Mouse (Mus musculus): ENCODE results near the gene Vax2.

Gene Vax2

DNA sequence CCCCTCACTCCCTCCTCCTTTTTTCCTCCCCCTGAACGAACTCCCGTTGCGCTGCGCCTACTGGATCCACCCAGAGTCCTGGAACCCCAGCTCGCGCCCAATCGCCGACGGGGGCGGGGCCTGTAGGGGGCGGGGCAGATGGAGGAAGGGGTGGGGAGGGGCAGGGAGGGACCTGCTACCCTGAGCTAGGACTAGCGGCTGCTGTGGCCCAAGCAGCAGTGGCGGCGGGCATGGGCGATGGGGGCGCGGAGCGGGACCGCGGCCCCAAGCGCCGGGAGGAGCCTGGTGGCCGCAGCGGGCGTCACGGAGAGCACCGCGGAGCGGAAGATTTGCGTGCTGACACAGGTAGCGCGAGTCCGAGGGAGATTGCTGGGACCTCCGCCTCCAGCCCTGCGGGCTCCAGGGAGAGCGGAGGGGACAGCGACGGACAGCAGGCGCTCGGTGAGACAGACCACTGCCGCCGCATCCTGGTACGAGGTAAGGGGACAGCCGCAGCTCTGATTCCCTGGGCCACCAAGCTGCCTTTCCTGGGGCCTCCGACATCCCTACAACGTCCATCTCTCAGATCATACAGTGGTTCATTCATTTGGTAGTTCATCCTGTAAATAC, at the start of gene Vax2:
TSS of gene Vax2 (plus strand) at position 198 of the 609 bp plus-strand sequence.
- no peak for DNase-seq

GRCm38 (mm10) chr6:83665009-83665408, 46.1 kb upstream of the Vax2 start:
- DNase-seq: no peak

DNA sequence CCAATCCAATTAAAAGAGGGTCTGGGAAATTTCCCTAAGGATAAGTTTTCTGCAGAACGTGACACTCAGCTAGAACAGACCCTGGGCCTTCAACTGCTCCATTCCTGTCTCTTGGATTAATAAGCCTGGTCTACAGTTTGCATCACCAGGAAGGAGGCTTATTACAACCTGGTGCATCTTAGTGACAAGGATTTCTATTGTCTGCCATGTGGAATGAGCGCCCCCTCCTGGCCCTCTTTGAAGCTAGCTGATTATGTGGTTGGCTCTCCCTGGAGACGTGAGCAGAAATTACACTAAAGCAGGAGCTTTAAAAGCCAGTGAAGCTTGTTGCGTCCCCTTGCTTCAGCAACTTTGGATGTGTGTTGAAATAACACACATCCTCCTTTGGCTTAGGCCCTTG, 37.7 kb upstream of the Vax2 start:
- peak; percentile 58 for DNase-seq

DNA sequence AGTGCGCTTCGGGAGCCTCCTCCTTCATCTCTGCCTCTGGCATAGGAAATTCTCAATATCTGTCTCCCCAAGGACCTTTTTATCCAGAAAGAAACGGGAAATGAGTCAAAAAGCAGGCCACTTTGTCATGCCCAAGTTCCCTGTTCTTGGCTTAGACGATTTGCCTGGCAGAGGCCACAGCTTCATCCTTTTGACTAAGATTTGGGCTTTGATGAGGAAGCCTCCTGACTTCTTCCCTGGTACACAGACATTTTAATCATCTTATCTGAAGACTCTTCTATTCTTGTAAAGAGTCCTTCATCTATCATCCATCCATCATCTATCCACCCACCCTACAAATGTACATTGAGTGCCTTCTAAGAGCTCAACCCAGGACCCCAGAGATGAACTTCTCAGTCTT, 33.3 kb upstream of the Vax2 start, which contains the start of gene Cd207:
TSS of gene Cd207 (minus strand) at position 101 of the 400 bp plus-strand sequence.
- no peak for DNase-seq

GRCm38 (mm10) chr6:83689374-83689773, 21.7 kb upstream of the Vax2 start:
- DNase-seq: no peak

DNA sequence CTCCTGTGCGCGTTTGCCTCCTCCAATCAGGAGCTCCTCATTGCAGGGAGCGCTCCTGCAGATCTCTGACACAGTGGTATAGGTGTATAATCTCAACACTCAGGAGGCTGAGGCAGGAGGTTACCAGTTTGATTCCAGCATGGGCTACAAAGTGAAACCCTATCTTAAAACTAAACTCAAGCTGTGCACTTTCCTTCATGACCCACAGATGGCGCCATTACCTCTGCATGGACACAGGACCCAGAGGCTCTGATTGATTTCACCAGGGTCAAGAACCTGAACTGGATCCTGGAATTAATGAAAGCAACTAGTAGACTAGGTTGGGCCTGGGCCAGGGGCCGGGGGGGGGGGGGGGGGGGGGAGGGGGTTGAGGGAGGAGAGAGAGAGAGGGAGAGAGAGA, 20.8 kb upstream of the Vax2 start:
- DNase-seq: peak; percentile 11

- no peak for DNase-seq
Observed at GRCm38 (mm10) chr6:83690936-83691335, 20.1 kb upstream of the Vax2 start.

- no peak for DNase-seq
Observed at GRCm38 (mm10) chr6:83692962-83693361, 18.1 kb upstream of the Vax2 start.

- peak; percentile 20 for DNase-seq
Observed at GRCm38 (mm10) chr6:83693835-83694234, 17.2 kb upstream of the Vax2 start.

GRCm38 (mm10) chr6:83695731-83696130, 15.3 kb upstream of the Vax2 start:
- no peak for DNase-seq

DNA sequence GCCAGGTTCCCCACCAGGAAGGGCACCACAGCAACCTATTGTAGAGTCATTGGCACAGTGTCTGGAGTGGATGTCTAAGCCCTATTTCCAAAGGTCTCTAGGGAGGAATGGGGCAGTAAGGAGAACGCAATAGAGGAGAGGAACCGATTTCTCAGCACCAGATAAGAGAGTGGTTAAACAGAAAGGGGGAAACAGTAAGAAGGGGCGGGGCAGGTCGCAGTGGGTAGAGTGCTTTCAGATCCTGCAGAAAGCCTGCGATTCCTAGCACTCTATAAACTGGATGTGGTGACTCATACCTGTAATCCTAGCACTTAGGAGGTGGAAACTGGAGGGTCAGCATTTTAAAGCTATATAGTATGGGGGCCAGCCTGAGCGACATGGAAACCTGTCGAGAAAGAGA, 14.4 kb upstream of the Vax2 start:
- DNase-seq: no peak

- DNase-seq: no peak
Observed at GRCm38 (mm10) chr6:83697932-83698331, 13.1 kb upstream of the Vax2 start.

GRCm38 (mm10) chr6:83699971-83700370, 11.1 kb upstream of the Vax2 start:
- no peak for DNase-seq

DNA sequence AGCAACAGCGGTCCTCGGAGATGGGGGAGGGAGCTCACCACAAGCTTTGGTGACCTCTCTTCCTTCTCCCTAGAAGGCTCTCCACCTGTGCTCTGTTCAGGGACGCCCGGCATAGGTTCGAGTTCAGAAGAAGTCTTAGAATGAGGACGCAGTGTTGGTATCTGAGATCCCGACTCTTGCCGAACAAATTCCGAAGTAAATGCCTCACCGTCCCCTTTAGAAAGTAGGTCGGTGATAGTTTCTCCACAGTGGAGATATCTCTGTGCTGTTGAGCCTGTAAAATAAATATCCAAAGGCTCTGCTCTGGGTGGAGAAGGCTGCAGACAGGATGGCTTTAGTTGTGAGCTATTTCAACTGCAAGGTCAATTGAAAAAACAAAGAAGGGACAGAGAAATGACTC, 10.1 kb upstream of the Vax2 start:
- DNase-seq: no peak

DNA sequence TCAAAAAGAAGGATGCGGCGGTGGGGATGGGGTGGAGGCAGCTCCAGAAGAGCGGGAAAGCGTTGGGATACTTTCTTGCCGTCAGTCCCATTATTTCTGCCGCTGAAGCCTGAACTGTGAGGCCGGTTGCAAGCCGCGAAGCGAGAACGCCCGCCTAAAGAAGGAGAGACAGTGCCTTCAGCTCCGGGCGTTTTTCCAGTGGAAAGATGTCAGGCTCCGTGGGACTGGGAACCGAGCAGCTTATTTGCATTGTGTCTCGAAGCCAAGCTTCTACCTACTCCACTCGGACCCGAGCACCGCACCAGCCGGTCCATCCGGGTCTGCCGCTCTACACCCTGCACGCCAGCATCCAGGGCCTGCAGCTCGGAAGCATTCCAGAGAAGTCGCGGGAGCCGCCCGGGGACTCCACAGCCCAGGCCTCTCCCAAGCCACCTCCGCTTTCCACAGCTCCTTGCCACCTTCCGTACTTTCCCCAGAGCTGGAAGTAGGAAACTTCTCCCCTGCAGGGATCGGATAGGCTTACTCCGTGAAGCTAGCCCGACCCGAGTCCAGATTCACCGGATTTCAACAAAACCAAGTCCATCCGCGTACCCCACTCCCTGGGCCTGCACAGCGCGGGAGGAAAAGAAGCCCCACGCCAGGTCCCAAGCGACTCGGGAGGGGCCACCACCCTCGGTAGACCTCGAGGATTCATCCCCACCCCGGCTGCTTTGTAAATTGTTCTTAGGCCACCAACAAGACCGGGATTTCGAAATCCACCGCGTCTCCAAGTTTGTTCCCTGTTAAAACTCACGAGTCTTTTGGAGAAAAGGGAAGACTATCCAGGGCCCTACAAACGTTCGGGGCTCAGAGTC, 8.7 kb upstream of the Vax2 start:
- DNase-seq: no peak

DNA sequence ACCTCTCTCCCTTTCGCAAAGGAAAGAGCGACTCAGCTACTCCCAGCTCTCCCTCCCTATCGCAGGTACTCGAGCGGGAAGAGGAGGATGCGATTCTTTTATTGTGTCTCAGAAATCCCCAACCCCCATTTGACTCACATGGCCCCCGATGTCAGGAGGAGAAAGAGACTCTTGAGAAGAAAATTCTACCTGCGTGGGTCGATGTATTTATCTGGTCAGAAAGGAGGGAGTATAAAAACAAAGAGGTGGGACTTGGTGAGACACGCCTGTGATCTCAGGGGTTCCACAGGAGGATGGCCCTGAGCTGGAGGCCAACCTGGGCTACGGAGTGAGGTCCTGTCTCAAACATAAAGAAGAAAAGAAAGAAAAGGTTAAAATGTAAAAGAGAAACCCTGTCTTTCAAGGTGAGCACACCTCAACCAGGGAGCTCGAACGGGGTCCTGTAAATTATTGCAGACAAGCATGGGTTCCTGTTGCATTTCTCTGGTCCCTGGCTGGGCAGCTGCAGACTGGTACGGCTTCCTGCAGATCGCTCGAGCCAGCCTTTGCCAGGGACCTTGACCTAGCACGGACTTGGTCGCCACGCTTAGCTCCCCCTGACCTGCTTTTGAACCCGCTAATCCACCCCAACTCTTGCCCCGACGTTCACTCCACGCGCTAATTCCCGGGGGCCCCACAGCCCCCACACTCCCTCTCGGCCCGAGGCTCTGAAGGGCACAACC, 7.9 kb upstream of the Vax2 start:
- DNase-seq: no peak

GRCm38 (mm10) chr6:83703722-83704078, 7.4 kb upstream of the Vax2 start:
- DNase-seq: no peak

DNA sequence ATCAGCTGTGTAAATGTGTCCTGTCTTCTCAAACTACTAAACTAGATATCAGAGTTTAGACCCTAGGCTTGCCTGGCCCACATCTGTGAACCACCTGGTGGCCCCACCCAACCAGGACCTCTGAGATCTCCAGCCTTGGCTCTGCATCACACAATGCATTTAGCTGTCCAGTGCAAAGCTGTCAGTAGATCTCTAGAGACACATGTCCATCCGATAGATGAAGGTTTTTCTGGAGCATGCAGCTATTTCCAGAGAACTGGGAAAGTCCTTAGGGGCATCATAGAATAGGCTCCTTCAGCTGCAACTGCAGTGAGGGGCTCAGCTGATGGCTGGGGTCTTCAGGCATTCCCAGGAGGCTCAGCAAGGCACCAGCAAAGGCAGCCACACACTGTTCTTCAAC, 6.8 kb upstream of the Vax2 start:
- DNase-seq: no peak

GRCm38 (mm10) chr6:83704701-83705100, 6.4 kb upstream of the Vax2 start:
- no peak for DNase-seq

DNA sequence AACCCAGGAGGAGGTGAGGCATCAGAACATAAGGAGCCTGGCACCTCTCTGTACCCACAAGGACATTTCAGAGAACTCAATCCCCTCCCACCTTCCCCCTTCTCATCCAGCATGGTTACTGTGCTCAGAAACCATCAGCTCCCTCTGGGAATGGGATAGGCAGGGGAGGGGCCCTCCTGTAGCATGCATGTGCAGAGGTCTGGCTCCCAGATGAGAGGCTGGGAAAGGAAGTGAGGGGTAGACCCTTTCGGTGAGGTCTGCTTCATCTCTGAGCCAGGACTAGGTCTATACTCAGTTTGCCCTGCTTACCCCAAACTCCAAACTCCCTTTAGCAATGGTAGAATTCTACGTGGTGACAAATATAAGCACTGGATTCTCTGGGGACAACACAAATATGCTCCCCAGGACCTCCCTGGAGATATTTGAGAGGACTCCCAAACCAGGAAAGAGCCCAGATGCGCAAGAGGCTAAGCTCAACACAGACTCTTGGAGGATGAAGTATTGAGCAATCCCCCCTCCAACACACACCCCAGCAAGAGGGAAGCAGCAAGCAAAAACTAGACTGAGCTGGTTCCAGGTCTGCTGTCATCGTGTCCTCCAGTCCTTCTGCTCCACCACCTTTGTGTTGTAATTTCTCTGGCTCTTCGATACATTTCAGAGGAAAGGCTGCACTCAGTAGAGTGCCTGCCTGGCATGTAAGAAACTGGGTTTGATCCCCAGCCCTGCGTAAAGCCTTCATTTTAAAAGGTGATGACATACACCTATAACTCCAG, 3.1 kb upstream of the Vax2 start:
- no peak for DNase-seq

- DNase-seq: no peak
Observed at GRCm38 (mm10) chr6:83710361-83711066, 550 bp upstream of the Vax2 start.

DNA sequence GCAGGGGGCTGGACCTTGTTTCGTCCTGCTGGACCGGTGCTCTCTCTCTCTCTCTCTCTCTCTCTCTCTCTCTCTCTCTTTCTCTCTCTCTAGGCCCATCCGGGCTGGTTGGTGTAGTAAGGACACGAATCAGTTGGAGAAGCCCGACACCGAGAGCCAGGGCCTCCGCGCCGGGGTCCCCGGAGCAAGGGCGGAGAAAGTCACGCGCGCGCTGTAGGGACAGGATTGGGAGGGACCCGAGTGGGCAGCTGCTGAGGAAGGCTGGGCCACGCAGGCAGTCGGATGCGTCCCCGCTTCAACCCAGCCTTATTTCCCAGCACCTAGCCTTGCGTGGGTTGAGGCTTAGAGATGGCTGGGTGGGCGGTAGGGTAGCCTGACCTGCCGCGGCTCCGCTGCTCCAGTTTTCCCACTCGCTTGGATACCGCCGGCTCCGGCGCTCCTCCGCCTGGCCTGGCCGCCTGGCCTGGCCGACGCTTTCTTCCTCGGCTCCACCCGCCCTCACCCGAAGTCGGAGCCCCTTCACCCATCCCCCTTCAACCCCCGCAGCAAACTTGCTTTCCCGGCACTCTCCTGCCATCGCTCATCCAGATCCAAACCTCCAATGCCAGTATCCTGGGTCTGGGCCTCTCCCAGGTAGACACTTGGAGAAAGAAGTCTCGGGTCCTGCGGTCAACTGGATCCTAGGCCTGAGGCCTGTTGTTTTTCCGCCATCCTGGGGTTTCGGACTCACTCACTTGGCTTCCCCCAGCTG, 836 bp downstream of the Vax2 start:
- no peak for DNase-seq

All from right cerebral cortex, adult 18-20 months (tissue).